Mouse (Mus musculus): ENCODE results near the gene Exosc6.

DNA sequence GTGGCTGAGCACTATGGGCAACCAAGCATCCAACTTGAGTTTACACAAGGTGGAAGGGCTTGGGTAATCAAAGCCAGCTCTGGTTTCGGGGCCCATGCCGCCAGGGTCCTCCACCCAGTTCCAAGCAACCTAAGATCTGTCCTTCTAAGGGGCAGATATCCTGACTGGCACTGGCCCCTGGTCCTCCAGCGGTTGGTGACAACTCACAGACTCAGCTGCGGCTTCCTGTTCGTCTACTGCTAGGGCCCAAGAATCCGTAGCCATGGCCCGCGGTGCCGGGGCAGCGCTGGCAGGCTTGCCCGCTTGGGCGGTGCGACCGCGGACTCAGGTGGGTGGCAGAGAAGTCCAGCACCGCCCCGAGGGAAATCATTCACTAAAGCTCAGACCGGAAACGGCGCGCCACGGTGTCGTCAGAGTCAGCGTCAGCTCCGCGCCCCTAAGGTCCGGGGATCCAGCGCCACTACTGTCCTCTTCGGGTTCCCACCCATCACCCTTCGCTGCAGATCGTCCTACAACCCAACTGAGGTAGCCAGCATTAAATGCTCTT is 28.7 kb upstream of the Exosc6 start:
- no peak for TF ChIP-seq GATA1 (IDR thresholded peaks at IDR 0.05; ENCODE audit: low read length)
- no peak for TF ChIP-seq TAL1 (IDR thresholded peaks at IDR 0.05; ENCODE audit: low read length)
